Mouse (Mus musculus): ENCODE results near the gene Pcif1. TPM values are rescaled to one million over a fixed set of nuclear protein-coding genes. Genes with fewer than 3 reads are reported as not detected.
A peak's percentile ranks its signal among the peaks of the same experiment; 100 is the strongest.
"Not testable (repeated sequence)": the region's sequence is repeated elsewhere in the genome, so short reads cannot be mapped to it uniquely, and the experiment has no call there.

The Pcif1 gene
- total RNA-seq (2021) = 10 to 100 TPM; 33.0 to 33.6 TPM
- long read RNA-seq, experiment 1, full-length matches to known transcripts = 48 of 58 reads
- long read RNA-seq, experiment 1, partial matches to known transcripts = 2 of 58 reads
- long read RNA-seq, experiment 1, other reads (novel, unspliced or antisense) = 8 of 58 reads
- long read RNA-seq, experiment 2, full-length matches to known transcripts = 59 of 69 reads
- long read RNA-seq, experiment 2, partial matches to known transcripts = 4 of 69 reads
- long read RNA-seq, experiment 2, other reads (novel, unspliced or antisense) = 6 of 69 reads

DNA sequence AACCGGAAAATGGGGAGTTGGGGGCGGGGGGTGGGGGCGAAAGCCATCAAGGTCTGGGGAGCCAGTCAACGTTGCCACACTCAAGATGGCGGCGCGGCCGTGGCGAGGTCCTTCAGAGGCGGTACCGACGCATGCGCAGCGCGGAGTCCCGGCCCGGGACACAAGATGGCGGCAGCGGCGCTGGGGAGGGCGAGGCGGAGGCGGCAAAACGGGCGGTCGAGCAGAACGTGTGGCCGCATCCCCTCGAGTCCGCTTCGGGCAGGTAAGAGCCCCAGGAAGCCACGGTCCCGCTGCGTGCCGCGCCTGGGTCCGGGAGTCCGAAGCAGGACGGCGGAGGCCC, at the start of gene Pcif1:
TSS of gene Pcif1 (plus strand) at position 77 of the 340 bp plus-strand sequence.
- intact Hi-C loops (cut with DNase I) = loop anchor here (2.0 kb wide), 1 partner anchor 46 kb away; the partner anchor contains the start of genes Ctsa and Neurl2
- DNase-seq = peak; percentile 95 to 96

DNA sequence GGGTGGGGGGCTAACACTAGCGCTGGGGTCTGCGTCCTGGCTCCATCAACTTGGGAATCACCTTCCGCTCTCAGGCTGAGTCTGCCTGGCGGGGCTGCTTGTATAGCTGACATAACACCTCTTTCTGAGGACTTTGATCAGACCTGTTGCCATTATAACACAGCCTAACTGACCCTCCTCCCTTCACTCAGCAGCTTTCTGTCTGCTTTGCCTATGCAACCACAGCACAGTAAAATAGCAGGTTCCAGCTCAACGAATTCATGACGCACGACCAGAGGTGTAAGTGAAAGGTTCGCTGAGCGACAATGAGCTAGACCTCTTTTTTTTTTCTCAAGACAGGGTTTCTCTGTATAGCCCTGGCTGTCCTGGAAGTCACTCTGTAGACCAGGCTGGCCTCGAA, 48.1 kb upstream of the Pcif1 start:
- intact Hi-C loops (cut with DNase I) = no loop called here
- DNase-seq = no peak

DNA sequence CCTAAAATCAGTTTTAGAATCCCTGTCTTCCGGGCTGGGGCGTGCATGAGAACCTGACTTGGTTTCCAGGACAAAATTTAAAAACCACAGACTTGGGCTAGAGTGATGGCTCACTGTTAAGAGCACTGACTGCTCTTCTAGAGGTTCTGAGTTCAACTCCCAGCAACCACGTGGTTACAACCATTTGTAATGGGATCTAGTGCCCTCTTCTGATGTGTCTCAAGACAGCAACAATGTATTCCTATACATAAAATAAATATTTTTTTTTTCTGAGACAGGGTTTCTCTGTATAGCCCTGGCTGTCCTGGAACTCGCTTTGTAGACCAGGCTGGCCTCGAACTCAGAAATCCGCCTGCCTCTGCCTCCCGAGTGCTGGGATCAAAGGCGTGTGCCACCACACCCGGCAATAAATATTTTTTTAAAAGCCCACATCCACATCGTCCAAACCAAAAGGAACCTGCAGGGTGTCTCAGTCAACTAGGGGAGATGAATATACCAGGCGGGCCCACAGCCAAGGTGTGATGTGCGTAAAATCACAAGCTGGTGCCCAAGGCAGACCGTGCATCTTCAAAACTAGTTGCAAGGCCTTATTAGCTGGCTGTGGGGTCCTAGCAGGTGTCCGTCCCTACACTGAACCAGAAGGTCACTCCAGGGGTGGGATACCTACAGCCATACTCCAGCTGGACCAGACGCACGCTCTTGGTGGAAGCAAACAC, 46.9 kb upstream of the Pcif1 start:
- DNase-seq = no peak
- intact Hi-C loops (cut with DNase I) = loop anchor here (2.0 kb wide), 2 partner anchors 47 to 79 kb away; partner anchors contain the start of genes Pcif1 and Zfp335

GRCm38 (mm10) chr2:164832748-164833301, 46.3 kb upstream of the Pcif1 start, which contains the start of gene Ctsa:
Gene Ctsa, plus strand, starts transcription at chr2:164832873.
- intact Hi-C loops (cut with DNase I) = loop anchor here (2.0 kb wide), 2 partner anchors 46 to 78 kb away; partner anchors contain the start of genes Pcif1 and Zfp335
- DNase-seq = peak; percentile 82

- intact Hi-C loops (cut with DNase I) = loop anchor here (2.0 kb wide), 2 partner anchors 45 to 77 kb away; partner anchors contain the start of genes Pcif1 and Zfp335
- DNase-seq = peak; percentile 88 to 93
Measured at GRCm38 (mm10) chr2:164833314-164833959, 45.7 kb upstream of the Pcif1 start, which contains the start of gene Neurl2. Gene Neurl2, minus strand, starts transcription at chr2:164833456.

DNA sequence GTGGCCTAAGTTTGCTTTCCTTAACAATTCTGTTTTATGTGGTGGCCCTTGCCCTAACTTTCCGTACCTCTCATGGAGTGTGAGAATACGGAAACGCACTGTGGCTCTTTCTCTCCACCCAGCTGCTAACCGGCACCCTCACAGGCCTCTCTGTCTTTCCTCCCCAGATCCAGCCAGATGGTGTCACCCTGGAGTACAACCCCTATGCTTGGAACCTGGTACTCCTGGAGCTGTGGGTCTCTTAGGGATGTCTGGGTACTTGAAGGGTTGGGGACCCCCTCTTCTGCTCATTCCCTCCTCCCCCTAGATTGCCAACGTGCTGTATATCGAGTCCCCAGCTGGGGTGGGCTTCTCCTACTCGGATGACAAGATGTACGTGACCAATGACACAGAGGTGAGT, 44.6 kb upstream of the Pcif1 start:
- peak in 1 of 2 experiments; percentile 21 for DNase-seq
- intact Hi-C loops (cut with DNase I) = loop anchor here (2.0 kb wide), 1 partner anchor 22 kb away; the partner anchor contains the start of gene Pltp

DNA sequence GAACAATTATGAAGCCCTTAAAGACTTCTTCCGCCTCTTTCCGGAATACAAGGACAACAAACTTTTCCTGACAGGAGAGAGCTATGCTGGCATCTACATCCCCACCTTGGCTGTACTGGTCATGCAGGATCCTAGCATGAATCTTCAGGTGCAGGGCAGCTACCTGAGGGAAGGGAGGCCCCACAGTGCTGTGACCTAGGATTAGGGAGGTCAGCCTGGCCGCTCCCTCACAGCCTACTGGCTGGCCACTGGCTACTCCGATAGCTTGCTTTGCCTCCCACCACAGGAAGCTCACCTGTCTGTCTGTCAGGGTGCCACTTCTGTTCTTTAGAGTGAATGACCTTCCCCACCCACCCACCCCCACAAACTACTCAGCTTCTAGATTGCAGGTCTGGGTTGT, 43.9 kb upstream of the Pcif1 start:
- no peak for DNase-seq
- intact Hi-C loops (cut with DNase I) = loop anchor here (2.0 kb wide), 1 partner anchor 22 kb away; the partner anchor contains the start of gene Pltp

- intact Hi-C loops (cut with DNase I) = no loop called here
- DNase-seq = no peak
Measured at GRCm38 (mm10) chr2:164845782-164846181, 33.3 kb upstream of the Pcif1 start.

DNA sequence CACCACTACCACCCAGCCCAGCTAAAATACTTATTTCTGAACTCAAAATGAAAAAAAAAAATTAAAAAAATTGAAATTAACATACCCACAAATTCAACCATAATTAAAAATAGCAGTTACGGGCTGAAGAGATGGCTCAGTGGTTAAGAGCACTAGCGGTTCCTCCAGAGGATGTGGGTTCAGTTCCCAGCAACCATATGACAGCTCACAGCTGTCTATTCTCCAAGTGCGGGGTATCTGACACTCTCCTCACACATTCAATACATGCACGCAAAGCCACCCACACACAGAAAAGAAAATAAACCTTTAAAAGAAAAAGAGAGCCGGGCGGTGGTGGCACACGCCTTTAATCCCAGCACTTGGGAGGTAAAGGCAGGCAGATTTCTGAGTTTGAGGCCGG, 29.0 kb upstream of the Pcif1 start:
- no peak for DNase-seq
- intact Hi-C loops (cut with DNase I) = no loop called here

DNA sequence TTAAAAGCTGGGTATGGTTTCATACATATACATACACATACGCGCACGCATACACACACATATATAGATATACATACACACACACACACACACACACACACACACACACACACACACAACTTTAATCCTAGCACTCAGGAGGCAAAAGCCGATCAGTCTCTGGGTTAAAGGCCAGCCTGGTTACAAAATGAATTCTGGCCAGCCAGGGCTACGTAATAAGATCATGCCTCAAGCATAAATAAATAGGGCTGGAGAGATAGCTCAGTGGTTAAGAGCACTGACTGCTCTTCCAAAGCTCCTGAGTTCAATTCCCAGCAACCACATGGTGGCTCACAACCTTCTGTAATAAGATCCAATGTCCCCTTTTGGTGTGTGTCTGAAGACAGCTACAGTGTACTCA, 23.5 kb upstream of the Pcif1 start:
- intact Hi-C loops (cut with DNase I); DNase-seq: not testable (repeated sequence)

DNA sequence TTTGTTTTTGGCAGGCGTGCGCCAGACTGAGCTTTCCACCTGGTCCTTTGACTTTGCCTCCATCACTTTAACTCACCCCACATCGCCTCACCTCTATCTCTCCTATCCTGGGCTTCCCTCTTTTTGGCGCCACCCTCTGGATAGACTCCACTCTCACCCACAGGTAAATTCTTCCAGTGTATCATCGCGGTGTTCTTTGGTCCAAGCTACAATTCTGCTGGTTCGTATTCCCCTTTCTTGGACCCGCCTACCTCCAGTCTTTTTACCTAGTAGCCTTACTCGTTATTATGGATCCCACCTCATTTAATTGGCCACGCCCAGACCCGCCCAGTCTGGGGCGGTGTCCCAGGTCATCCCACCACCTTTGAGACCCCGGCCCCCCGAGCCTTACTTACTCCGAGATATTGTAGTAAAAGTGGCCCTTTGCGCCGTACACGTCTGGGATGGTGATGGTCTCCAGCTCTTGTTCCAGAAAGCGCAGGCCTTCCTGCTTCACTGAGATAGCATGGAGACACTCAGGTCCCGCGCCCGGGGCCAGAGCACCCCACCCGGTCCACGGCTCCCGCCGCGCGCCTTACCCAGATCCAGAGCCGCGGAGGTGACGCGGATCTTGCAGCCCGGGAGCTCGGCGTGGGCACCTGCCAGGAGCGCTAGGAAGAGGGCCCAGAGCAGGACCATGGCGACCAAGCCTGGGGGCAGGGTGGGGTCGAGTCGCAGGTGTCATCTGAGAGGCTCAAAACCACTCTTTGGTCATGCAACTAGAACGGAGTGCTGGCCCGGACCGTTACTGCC, 22.6 kb upstream of the Pcif1 start:
- intact Hi-C loops (cut with DNase I) = loop anchor here (2.0 kb wide), 1 partner anchor 22 kb away; no protein-coding TSS in a partner anchor
- DNase-seq = peak; percentile 40 to 41

DNA sequence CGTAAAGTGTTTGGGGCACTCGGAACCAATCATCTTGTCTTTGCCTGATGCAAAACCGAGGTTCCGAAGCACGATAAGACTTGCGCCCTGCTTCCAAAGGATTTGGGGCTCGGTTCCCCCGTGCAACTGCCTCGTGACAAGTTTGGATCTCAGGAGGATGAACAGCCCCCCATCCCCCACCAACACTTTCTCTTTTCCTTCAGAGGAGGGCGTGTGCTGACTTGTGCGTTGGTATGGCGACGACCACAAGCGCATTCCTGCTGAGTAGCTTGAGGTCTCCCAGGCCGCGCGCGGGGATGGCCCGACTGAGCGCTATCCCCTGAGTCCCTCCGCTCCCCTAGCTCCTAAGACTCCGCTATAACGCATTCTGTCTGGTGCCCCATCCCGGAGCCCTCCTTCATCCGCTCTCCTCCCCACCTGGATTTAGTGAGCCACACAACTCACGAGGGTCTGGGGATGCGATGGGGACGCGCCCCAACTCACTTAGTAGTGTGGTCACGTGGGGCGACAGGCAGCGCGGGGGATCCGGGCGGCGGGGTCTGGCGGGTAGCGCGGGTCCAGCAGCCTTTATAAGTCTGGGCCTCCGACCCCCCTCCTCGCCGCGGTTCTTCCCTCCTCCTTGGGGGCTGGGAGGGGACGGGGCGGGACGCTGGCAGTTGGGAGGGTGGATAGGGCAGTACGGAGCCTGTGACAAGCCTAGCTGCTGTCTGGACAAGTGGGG, 21.8 kb upstream of the Pcif1 start, which contains the start of gene Pltp:
TSS of gene Pltp (minus strand) at position 611 of the 721 bp plus-strand sequence.
- intact Hi-C loops (cut with DNase I) = loop anchor here (2.0 kb wide), 1 partner anchor 22 kb away; no protein-coding TSS in a partner anchor
- peak; percentile 66 to 75 for DNase-seq

DNA sequence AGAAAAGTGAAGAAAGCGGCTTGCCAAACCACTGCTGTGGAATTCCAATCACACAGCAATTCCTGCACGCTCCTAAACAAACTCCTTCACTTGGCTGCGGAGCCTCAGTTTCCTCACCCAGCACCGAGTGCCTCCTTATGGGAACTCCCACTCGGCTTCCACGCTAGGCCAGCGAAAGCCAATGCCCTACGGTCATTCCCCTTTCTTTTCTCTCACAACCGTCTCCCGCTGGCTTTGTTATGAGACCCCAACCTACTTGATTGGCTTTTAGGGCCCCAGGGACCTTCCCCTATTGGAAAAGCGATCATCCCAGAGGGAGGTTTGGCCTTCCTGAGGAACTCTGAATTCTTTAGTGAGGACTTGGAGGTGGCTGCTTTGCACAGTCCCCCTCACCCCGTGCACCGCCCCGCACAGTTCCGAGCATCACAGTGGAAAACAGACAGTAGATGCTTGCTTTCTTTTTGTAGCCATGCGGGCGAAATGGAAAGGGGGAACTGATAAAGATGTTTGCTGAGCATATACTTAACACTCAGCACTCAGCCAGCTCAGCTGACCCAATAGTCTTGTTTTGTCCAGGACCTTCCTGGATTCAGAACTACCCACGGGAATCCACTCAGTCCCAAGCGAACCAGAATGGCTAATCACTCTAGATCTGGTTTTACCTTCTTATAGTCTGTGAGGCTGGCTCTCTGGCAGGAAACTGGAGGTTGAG, 21.1 kb upstream of the Pcif1 start:
- intact Hi-C loops (cut with DNase I) = loop anchor here (2.0 kb wide), 1 partner anchor 23 kb away; no protein-coding TSS in a partner anchor
- no peak for DNase-seq

DNA sequence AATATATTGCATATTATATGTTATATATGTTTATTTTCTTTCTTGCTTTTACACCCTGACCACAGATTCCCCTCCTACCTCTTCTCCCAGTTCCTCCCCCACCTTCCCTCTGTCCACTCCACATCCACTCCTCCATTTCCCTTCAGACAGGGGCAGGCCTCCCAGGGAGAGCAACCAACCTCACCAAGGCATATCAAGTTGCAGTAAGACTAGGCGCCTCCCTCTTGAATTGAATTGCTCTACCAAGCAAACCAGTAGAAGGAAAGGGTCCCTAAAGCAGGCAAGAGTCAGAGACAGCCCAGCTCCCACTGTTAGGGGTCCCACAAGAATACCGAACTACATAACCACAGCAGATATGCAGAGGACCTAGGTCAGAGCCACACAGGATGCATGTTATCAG, 19.9 kb upstream of the Pcif1 start:
- DNase-seq = no peak
- intact Hi-C loops (cut with DNase I) = no loop called here

- intact Hi-C loops (cut with DNase I) = no loop called here
- no peak for DNase-seq
Measured at GRCm38 (mm10) chr2:164859640-164860432, 19.3 kb upstream of the Pcif1 start.

- no peak for DNase-seq
- intact Hi-C loops (cut with DNase I) = no loop called here
Measured at GRCm38 (mm10) chr2:164861094-164861493, 18.0 kb upstream of the Pcif1 start.

DNA sequence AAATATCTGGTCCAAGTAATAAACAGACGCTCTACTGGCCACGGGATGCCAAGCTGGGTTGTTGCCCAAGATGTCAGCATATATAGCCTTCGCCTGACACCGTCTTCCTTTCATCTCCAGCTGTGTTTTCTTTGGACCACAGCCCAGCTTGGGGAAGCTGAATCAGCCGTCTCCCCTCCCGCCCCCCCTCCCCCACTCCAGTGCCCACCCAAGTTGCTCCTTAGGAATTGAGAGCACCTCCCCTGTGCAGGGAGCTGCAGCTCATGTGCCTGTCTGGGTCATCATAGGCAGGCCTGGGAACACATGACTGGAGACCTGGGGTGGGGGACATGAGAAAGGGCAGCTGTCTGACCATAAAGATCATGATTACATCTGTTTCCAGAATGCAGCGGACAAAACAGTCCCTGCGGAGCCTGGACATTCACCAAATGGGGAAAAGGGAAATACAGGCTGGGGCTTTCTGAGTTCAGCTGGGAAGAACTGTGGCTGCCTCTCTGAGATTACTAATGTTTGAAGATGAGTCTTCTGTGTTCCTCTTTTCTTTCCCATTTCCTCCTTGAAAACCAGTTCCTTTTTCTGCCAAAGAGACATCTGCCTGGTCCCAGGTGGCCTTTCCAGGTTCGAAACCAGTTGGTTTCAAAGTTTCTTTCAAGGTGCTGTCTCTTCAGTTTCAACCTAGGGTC, 16.8 kb upstream of the Pcif1 start:
- intact Hi-C loops (cut with DNase I) = no loop called here

More for the DNA sequence above, 16.8 kb upstream of the Pcif1 start:
- DNase-seq = peak; percentile 67 to 84

Measured in heart, postnatal 14 days (tissue).